Mouse (Mus musculus) cerebellum, adult 8-10 months (tissue): ENCODE data around the gene Slc32a1.

Source experiments
- DNase-seq: peaks from one replicate; pipeline ENCODE4 v3.0.0; 2022

Slc32a1 gene

DNA sequence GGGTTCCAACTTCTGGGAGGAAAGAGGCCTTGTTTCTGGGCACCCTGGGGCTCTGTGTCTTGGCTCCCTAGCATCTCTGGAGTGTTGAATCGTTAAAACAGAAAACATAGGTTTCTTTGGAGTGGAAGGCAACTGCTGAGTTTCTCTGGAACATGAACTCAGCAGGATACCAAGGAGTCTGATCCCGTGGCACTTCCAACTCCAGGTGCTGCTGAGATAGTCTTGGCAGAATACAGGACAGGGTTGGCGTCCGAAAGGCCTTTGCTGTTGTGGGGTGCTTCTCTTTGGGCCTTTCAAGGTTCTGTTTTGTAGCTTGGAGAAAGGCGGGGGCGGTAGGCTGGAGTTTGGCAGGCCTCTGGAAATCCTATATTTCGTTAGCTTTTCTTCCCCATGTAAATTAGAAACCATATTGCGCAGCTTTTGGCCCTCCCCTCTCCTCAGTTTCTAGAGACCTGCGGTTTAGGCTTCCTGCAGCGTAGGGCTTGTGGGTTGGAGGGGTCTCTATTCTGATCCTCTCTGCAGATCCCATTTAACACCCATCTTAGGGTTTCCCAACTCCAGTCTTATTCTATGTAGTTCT is 2.2 kb downstream of the Slc32a1 start:
- no peak for DNase-seq

DNA sequence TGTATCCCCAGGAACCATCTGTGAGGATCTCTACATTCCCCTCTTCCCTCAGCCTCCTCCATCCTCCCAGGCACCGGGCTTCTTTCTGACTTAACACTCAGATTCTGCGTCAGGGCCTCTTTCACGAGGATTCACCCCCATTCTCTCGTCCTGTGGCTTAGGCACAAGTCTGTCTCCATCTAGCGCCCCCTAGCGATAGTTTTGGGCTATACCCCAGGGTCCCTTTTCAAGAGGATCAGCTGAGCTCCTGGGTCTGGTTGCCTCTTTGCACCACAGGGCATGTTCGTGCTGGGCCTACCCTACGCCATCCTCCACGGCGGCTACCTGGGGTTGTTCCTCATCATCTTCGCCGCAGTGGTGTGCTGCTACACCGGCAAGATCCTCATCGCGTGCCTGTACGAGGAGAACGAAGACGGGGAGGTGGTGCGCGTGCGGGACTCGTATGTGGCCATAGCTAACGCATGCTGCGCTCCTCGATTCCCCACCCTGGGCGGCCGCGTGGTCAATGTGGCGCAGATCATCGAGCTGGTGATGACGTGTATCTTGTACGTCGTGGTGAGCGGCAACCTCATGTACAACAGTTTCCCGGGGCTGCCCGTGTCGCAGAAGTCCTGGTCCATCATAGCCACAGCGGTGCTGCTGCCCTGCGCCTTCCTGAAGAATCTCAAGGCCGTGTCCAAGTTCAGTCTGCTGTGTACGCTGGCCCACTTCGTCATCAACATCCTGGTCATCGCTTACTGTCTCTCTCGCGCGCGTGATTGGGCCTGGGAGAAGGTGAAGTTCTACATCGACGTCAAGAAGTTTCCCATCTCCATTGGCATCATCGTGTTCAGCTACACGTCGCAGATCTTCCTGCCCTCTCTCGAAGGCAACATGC is 3.2 kb downstream of the Slc32a1 start:
- peak; percentile 41 for DNase-seq

DNA sequence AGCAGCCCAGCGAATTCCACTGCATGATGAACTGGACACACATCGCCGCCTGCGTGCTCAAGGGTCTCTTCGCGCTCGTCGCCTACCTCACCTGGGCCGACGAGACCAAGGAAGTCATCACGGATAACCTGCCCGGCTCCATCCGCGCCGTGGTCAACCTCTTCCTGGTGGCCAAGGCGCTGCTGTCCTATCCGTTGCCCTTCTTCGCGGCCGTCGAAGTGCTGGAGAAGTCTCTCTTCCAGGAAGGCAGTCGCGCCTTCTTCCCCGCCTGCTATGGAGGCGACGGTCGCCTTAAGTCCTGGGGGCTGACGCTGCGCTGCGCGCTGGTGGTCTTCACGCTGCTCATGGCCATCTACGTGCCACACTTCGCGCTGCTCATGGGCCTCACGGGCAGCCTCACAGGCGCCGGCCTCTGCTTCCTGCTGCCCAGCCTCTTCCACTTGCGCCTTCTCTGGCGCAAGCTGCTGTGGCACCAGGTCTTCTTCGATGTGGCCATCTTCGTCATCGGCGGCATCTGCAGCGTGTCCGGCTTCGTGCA is 3.9 kb downstream of the Slc32a1 start:
- no peak for DNase-seq

DNA sequence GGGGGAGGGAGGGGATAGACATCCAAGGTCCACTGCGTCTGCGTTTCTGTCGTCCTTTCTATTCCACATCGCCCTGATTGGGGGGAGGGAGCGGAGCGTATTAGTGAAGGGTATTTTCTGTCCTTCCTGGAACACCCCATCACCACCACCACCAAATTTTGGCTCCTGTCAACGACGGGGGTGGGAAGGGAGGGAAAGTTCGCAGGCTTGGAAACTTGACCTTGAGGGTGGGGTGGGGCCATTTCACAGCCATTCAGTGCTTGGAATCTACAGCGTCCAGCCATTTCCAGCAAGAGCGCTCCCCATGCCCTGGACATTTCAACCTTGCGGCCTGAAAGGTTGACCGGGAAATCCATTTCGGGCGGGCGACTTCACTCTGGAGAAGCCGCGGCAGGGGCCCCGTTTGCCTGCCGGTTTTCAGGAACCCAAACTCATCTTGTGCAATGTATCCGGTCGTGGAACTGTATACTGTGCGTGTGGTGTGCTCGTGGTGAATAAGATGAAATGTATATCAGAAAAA is 4.7 kb downstream of the Slc32a1 start:
- DNase-seq, result no peak

DNA sequence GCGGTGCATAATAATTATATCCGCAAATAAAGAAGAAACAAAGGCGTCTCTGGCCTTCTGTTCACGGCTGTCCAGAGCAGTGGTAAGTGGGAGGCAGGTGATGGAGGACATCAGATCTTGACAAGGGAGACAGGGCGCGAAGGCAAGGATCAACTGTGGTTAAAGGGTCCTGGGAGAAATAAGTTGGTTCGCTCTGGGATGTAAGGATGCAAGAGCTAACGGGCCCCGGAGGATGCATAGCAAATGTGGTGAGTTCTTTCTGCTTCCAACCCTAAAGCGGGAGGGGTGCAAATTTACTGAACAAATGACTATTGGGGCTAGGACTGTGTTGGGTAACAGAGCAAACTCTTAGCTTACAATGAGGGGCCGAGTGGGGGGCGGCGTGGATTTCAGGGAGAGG is 5.1 kb downstream of the Slc32a1 start:
- no peak for DNase-seq

DNA sequence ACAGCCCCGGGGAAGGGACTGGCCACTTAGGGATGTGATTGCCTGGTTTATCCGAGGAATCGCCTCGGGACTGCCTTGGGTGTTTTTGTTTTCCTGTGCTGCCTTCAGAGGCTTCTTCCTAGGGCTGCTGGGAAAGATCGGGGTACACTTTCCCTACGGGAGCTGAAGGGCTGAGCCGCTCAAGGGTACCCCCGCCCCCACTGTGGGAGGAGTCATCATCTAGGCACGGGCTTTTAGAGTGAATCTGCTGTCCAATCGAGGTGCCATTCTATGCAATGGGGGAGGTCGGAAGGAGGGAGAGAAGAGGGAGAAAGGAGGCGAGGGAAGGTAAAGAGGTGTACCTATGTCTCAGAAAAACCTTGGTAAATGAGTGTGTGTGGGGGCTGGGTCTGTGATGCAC is 5.7 kb downstream of the Slc32a1 start:
- DNase-seq, result no peak

DNA sequence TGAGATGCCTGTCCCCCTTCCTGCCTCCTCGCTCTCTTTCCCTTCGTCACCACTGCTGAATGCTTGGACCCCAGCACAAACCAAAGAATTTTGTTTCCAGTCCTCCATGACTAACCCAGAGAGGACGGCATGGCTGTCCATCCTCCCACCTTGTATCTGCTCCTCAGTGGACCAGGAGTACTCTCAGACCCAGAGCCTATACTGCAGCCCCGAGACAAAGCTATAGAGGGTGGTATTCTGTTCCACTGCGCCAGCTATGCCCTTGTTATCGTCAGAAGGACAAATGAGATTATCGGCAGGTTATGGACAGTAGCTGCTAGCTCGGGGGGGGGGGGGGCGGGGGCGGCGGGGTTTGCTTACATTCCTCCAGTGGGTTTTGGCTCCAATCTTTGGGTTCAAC is 6.2 kb downstream of the Slc32a1 start:
- no peak for DNase-seq

DNA sequence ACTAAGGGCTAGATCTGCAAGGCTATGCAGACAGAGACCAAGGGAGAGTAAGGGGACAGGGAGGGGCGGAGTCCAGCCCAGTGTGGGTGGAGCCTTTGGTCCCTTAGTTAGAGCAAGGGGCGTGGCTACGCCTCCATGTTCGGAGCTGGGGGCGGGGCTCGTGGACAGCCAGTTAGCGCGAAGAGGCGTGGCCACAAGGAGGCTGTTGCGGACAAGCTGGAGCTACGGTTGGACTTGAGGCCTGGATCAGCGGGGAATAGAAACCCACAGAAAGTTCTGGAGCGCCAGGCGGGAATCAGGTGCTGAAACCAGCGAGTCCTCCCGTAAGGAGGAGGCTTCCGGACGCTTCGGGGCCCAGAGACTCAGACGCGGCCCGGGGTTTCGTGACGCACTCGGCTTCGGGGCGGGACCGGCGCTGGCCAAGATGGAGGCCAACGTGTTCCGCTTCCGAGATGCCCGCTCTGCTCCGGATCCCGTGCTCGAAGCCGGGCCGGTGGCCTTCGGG is 14.2 kb downstream of the Slc32a1 start, which contains the start of gene Actr5:
Gene Actr5 (plus strand): TSS at position 171 of the 505 bp plus-strand sequence.
- DNase-seq, result peak; percentile 90

DNA sequence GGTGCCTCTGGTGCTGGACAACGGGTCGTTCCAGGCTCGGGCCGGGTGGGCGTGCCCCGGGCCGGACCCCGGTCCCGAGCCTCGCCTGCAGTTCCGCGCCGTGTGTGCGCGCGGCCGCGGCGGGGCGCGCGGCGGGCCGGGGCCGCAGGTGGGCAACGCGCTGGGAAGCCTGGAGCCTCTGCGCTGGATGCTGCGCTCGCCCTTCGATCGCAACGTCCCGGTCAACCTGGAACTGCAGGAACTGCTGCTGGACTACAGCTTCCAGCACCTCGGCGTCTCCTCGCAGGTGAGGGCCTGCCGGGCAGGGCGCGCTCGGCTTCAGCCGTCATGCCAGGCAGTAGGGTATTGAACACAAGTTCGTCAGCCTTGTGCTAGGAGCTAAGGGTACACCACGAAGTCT is 14.7 kb downstream of the Slc32a1 start:
- no peak for DNase-seq

DNA sequence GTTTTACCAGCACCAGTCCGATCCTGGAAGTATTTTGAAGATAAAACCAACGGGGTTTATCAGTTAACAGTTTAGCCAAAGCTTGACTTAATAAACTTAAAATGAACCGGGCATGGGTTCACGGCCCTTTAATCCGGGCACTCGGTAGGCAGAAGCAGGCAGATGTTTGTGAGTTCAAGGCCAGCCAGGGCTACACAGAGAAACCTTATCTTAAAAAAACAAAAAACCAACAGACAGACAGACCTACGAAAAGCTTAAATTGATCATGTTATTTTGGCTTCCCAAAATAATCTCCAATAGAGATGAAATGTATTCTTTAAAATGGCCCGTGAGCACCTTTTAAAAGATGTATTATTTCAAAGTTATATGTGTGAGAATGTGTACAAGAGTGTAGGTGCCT is 15.1 kb downstream of the Slc32a1 start:
- no peak for DNase-seq

DNA sequence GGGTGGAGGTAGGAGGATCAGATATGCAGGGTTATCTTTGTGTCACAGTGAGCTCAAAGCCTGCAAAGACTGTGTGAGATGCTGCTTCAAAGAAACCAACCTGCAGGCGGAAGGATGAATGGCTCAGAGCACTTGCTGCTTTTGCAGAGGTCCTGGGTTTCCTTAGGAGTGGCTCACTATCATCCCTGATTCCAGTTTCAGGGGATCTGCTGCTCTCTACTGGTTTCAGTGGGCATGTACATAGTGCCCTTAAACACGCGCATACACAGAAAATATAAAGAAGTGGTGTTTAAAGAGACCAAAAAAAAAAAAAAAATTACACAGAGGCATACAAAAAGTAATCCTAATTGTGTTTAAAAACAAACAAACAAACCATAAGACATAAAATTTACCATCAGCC is 18.3 kb downstream of the Slc32a1 start:
- no peak for DNase-seq

DNA sequence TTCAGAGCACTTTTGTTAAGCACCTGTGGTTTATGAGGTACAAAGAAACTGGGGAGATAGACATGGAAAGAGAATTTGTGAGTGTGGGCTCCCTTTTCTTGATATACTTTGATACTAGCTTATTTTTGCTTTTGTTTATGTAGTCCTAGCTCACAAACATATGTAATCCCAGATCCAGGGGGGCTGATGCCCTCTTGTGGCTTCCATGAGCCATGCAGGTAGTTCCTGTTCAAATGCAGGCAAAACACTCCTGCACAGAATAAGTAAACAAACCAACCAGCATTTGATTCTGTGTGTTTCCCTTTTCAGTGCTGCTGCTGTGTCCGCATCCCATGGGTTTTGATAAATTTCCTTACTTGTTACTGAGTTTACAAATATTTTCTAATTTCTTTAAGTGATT is 18.8 kb downstream of the Slc32a1 start:
- DNase-seq, result no peak

DNA sequence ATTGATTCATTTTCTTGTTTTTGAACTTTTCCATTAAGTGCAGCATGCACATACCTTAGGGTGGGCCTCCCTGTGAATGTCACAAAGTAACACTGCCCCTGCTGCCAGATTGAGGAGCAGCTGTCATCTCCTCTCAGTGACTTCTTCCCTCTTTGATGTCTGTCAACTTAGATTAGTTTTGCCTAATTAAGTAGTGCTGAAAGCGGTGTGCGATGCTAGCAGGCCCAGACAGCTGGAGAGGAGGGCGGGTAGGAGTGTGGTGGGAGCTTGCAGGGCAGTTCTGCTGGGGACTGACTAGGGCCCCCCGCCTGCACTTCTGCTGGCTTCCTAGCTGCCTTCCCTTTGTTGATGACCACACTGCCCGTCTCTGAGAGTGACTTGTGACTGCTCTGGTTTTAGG is 21.3 kb downstream of the Slc32a1 start:
- no peak for DNase-seq

DNA sequence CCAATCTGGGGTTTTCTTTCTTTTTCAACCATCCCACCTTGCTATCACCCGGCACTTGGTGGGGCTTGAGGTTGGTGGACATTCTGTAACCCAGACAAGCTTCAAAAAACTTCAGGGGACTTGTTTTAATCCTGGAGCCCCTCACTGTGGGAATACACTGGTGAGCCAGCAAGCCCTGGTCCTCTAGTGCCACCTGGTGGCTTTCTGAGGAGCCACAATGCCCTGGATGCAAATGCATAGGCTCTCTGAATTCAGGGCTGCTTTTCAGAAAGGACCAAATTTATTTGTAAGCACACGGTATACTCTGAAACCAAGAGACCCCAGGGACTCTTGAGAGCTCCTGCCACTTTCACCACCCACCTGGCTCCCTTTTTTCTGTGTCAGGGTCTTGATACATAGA is 31.3 kb downstream of the Slc32a1 start:
- peak; percentile 38 for DNase-seq

DNA sequence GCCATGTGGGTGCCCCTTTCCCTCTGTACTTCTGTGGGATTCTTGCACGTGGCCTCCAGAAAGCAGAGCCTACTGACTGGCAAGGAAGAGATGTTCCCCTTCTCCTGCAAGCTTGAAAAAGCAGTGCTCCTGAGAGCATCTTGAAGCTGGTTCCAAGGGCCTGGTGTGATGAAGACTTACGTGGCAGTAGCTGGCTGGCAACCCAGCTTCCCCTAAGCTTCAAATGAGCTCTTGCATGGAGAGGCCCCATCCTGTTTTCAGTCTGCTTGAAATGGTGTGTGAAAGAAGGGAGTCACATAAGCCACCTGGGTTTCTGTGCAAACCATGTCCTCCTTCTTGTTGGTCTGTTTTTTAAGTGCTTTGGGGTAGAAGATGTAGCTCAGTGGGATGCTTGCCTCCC is 32.0 kb downstream of the Slc32a1 start:
- DNase-seq, result no peak

DNA sequence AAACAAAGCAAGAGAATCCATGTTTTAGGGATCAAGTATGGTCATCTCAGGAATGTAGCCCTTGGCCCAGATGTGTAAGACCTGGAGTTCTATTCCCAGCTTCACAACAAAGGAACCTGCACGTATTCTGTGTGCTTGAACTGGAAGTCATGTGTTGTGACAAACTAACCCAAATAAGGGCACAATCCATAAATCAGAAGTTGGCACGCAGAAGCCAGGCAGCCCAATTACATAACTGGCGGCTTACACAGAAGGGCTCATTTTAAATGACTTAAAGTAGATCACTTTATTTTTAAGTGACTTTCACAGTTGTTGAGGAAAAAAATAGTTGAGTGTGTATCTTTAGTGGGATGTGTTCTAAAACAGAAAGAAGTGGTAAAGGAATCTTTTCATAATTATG is 33.2 kb downstream of the Slc32a1 start:
- no peak for DNase-seq

DNA sequence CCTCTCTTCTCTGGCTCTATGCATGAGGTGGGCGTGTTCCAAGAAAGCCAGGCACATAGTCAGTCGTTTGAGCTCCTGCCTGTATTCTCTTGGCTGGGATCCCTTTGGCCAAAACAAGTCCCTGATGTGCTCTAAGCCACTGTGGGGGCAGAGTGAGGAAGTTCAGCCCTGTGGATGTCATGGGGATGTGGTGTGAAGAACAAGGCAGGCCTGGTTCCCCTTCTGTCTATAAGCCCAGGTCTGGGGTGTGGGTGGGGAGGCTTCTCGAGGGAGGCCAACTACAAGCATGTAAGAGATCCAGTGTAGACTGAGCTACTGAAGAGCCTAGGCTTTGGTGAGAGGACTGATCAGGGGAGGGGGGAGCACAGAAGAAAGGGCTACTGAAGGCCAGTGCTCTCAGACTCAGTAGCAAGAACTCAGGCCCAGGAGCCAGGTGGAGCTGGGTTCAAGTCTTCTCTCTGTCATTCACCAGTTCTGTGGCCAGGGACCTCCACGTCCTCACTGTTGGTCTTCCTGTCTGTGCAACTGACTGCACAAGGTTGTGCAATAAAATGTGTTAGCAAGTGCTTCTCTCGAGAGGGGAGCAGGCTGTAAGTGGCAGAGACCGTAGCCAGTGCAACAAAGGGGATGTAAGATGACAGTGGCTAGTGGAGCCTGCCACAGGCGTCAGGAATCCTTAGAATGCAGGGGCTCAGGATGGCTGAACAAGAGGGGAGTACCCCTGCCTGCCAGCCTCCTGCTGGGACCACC is 40.8 kb downstream of the Slc32a1 start:
- no peak for DNase-seq

DNA sequence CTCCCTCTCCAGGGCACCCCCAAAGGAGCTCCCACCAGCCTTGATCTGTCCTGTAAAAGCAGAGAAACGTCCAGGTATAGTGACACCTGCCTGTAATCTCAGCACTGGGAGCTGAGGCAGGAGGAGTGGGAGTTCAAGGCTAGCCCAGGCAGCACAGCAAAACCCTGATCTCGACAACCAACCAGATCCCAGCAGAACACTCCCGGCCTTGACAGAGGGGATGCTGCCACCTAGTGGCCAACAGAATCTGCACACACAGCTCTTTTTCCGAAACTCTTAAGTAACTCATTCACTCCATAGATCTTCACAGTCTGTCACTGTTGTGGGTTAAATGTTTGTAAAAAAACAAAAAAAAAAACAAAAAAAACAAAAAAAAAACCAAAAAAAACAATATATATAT is 42.4 kb downstream of the Slc32a1 start:
- peak; percentile 57 for DNase-seq

DNA sequence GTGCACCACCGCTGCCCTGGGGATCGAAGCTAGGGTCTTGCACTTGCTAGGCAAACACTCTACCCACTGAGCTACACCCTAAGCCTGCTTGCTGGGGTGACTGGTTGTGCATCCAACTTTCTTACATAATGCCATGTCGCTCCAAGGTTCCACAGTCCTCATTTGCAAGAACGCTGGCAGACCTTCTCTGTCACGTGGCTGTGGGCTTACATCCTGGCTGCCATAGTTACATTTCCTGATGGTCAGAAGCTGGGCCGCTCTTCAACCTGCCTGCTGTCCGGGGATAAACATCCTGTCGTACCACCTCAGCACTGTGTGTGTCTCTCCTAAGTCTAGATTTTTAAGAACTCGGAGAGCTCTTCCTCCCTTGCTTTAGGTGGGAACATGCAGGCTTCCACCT is 44.1 kb downstream of the Slc32a1 start:
- DNase-seq, result no peak

DNA sequence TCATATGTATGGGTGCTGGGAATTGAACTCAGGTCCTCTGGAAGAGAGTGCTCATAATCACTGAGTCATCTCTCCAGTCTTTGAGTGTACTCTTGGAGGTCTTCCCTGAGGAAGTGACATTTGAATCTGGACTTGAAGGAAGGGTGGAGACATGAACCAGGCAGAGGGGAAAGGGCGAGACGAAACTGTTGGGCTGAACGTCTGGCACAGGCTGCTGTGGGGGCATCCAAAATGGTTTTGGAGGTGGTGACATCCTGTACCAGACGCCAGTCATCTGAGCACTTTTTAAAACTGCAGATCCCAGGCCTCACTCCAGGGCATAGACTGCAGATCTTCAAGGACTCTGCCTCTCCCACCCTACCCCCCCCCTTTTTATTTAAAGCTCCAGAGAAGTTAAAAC is 45.2 kb downstream of the Slc32a1 start:
- no peak for DNase-seq

DNA sequence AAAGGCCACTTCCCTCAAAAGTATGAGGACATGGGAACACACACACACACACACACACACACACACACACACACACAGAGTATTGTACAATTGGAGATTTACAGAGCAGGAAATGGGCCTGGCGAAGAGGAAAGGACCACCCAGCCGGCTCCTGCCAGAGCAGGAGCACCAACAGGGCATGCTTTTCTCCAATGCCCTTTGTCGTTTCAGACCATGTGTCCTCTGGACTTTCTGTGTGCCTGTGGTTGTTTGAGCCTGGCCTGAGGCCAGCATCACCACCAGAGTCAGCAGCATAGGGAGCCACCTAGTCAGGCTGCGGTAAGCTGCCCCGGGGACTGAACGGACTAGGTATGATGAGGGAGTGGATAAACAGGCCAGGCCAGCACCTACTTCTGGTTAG is 48.3 kb downstream of the Slc32a1 start:
- DNase-seq, result no peak

DNA sequence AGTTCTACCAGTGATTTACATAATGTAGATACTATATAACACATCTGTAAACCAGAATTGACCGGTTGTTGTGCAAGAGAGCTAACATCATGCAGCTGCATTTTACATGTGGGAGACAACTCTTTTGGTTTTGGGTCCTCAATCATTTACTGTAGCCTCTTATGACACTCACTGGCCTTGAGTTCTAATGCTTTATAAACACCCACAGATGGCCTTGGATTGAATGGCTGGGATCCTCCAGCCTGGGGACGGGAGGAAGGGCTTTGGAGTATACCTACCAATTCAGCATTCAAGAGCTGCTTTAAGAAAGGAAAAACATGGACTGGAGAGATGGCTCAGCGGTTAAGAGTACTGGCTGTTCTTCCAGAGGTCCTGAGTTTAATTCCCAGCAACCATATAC is 48.8 kb downstream of the Slc32a1 start:
- no peak for DNase-seq

DNA sequence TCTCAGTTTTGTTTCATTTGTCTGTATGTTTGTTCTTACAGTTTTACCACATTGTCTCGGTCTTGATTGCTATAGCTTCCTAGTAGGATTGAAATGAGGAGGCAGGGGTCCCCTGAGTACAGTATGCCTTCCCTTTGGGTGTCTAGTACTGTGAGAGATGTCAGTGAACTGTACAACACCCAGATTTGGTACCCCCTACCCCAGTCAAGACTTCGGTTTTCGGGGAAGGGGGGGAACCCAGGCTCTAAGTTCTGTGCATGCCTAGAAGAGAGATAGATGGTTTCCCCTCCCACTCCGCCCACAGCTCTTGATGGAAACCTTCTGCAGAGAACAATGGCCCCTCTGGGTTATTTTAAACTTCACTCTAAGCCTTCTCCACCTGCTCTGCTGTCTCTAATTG is 54.5 kb downstream of the Slc32a1 start, which contains the start of gene Ppp1r16b:
Gene Ppp1r16b (plus strand): TSS at position 301 of the 400 bp plus-strand sequence.
- no peak for DNase-seq
